ENCODE assay signal across 14 mouse cellular contexts in genomic region chr8:79081955-79082354, GRCm38 (mm10). TPM values are rescaled to one million over a fixed set of nuclear protein-coding genes. Genes with fewer than 3 reads are reported as not detected.
DNase-seq lines count a peak whose midpoint lies in the region; ATAC-seq and TF ChIP-seq lines count a peak whose summit lies in the region.
"Had no signal": no experiment of that assay in that cellular context is flagged by ENCODE, and none has a peak within 500 bp of the region (broad histone marks: within the 10 kb centered on the region; RNA-seq: fewer than 3 reads in every experiment).

No protein-coding gene starts in this region.

- H3K4me3 ChIP-seq in heart, postnatal 0 days (ENCODE audit: low read depth, low read length) = no peak overlapping the region
- H3K4me3 ChIP-seq in midbrain, embryonic 11.5 days (ENCODE audit: low read depth, low read length) = no peak overlapping the region
- no peak overlapping the region for H3K4me3 ChIP-seq in midbrain, embryonic 13.5 days (replicated peaks)
- H3K4me3 ChIP-seq in hindbrain, postnatal 0 days (ENCODE audit: low read length) = no peak overlapping the region
- H3K4me3 ChIP-seq in neural tube, embryonic 13.5 days = no peak overlapping the region
- H3K4me3 ChIP-seq: kidney, embryonic 15.5 days; liver, embryonic 13.5 days had no signal

- peaks cover 13% of the 10 kb centered on the region for H3K36me3 ChIP-seq in heart, postnatal 0 days (replicated peaks; ENCODE audit: control insufficient read depth, insufficient read depth, low read length)
- H3K36me3 ChIP-seq in midbrain, embryonic 11.5 days (ENCODE audit: control insufficient read depth, insufficient read depth, low read length) = peaks cover 4% of the 10 kb centered on the region
- H3K36me3 ChIP-seq in midbrain, embryonic 13.5 days = peaks cover 21% of the 10 kb centered on the region
- H3K36me3 ChIP-seq in hindbrain, postnatal 0 days (ENCODE audit: insufficient read depth, low read length) = no peaks in the 10 kb centered on the region
- peaks cover 17% of the 10 kb centered on the region for H3K36me3 ChIP-seq in neural tube, embryonic 13.5 days
- H3K36me3 ChIP-seq: liver, embryonic 13.5 days had no signal

- peak; percentile 30 for DNase-seq in heart, postnatal 0 days (ENCODE audit: low spot score)
- no peak for DNase-seq in heart, postnatal 25 days (ENCODE audit: low spot score)
- DNase-seq in midbrain, embryonic 11.5 days (ENCODE audit: low spot score, missing footprints) = peak; percentile 66
- DNase-seq in hindbrain, postnatal 0 days (ENCODE audit: low spot score) = peak; percentile 64
- DNase-seq in embryo, embryonic 9.5 days (ENCODE audit: extremely low spot score) = no peak
- DNase-seq: adrenal gland, postnatal 25 days; cerebellum, adult 11-12 months; heart, adult 18-20 months; liver, embryonic 13.5 days; spleen, adult 18-20 months; thymus, postnatal 25 days had no signal

- peaks cover 43% of the 10 kb centered on the region for H3K4me1 ChIP-seq in heart, postnatal 0 days (ENCODE audit: control insufficient read depth, insufficient read depth)
- peaks cover 15% of the 10 kb centered on the region for H3K4me1 ChIP-seq in midbrain, embryonic 11.5 days (ENCODE audit: control insufficient read depth, insufficient read depth, low read length)
- H3K4me1 ChIP-seq in midbrain, embryonic 13.5 days (replicated peaks) = peaks cover 37% of the 10 kb centered on the region
- peaks cover 23% of the 10 kb centered on the region; the same call in 1 of the 2 replicates for H3K4me1 ChIP-seq in hindbrain, postnatal 0 days (ENCODE audit: insufficient read depth, low read length)
- H3K4me1 ChIP-seq in neural tube, embryonic 13.5 days (replicated peaks) = peaks cover 60% of the 10 kb centered on the region

- H3K9me3 ChIP-seq in heart, postnatal 0 days (replicated peaks; ENCODE audit: control insufficient read depth, low read length) = no peaks in the 10 kb centered on the region
- H3K9me3 ChIP-seq in midbrain, embryonic 11.5 days (ENCODE audit: control insufficient read depth, low read length) = no peaks in the 10 kb centered on the region
- H3K9me3 ChIP-seq in midbrain, embryonic 13.5 days = no peaks in the 10 kb centered on the region
- no peaks in the 10 kb centered on the region for H3K9me3 ChIP-seq in hindbrain, postnatal 0 days (ENCODE audit: low read length)
- no peaks in the 10 kb centered on the region for H3K9me3 ChIP-seq in neural tube, embryonic 13.5 days
- H3K9me3 ChIP-seq: kidney, embryonic 15.5 days; liver, embryonic 13.5 days had no signal

- H3K9ac ChIP-seq in heart, postnatal 0 days (replicated peaks; ENCODE audit: low read depth, low read length) = no peak overlapping the region
- no peak overlapping the region for H3K9ac ChIP-seq in midbrain, embryonic 11.5 days (ENCODE audit: low read length)
- H3K9ac ChIP-seq in midbrain, embryonic 13.5 days (replicated peaks) = no peak overlapping the region
- H3K9ac ChIP-seq in hindbrain, postnatal 0 days (replicated peaks; ENCODE audit: low read length) = no peak overlapping the region
- no peak overlapping the region for H3K9ac ChIP-seq in neural tube, embryonic 13.5 days
- H3K9ac ChIP-seq: kidney, embryonic 15.5 days; liver, embryonic 13.5 days had no signal

- 55% methylated on average over 10 of the region's 10 CpGs for WGBS in heart, postnatal 0 days
- WGBS in midbrain, embryonic 11.5 days = 90% methylated on average over 10 of the region's 10 CpGs
- WGBS in midbrain, embryonic 13.5 days = 70% methylated on average over 10 of the region's 10 CpGs
- 57% methylated on average over 10 of the region's 10 CpGs for WGBS in hindbrain, postnatal 0 days
- WGBS in neural tube, embryonic 13.5 days = 76% methylated on average over 10 of the region's 10 CpGs

- H3K27ac ChIP-seq in heart, postnatal 0 days (ENCODE audit: low read depth) = no peak overlapping the region
- H3K27ac ChIP-seq in midbrain, embryonic 11.5 days (ENCODE audit: low read depth, low read length) = no peak overlapping the region
- no peak overlapping the region for H3K27ac ChIP-seq in midbrain, embryonic 13.5 days
- peak overlapping the region; percentile 51; the same call in 1 of the 2 replicates for H3K27ac ChIP-seq in hindbrain, postnatal 0 days
- H3K27ac ChIP-seq in neural tube, embryonic 13.5 days (replicated peaks) = no peak overlapping the region
- H3K27ac ChIP-seq: kidney, embryonic 15.5 days; liver, embryonic 13.5 days had no signal

- no peak overlapping the region for H3K4me2 ChIP-seq in heart, postnatal 0 days (ENCODE audit: low read depth, low read length)
- no peak overlapping the region for H3K4me2 ChIP-seq in midbrain, embryonic 11.5 days
- H3K4me2 ChIP-seq in midbrain, embryonic 13.5 days (replicated peaks) = no peak overlapping the region
- no peak overlapping the region for H3K4me2 ChIP-seq in hindbrain, postnatal 0 days (ENCODE audit: low read depth, low read length)
- no peak overlapping the region for H3K4me2 ChIP-seq in neural tube, embryonic 13.5 days
- H3K4me2 ChIP-seq: kidney, embryonic 15.5 days; liver, embryonic 13.5 days had no signal

- no peak for TF ChIP-seq CTCF in heart, postnatal 0 days (IDR thresholded peaks at IDR 0.05; ENCODE audit: low read depth)
- no peak for TF ChIP-seq CTCF in hindbrain, postnatal 0 days (IDR thresholded peaks at IDR 0.05; ENCODE audit: low read depth)

- no peak for ATAC-seq in heart, postnatal 0 days (ENCODE audit: insufficient read depth, low read depth)
- ATAC-seq in midbrain, embryonic 11.5 days (ENCODE audit: low FRiP score) = no peak
- ATAC-seq in midbrain, embryonic 13.5 days = no peak
- ATAC-seq in hindbrain, postnatal 0 days = peak; percentile 64
- peak; percentile 12; the same call in 1 of the 2 replicates for ATAC-seq in neural tube, embryonic 13.5 days (ENCODE audit: low read depth)

- no peaks in the 10 kb centered on the region for H3K27me3 ChIP-seq in heart, postnatal 0 days (ENCODE audit: control insufficient read depth, insufficient read depth, low read length)
- H3K27me3 ChIP-seq in midbrain, embryonic 11.5 days (ENCODE audit: control insufficient read depth, insufficient read depth, low read length) = no peaks in the 10 kb centered on the region
- no peaks in the 10 kb centered on the region for H3K27me3 ChIP-seq in midbrain, embryonic 13.5 days
- no peaks in the 10 kb centered on the region for H3K27me3 ChIP-seq in hindbrain, postnatal 0 days (ENCODE audit: insufficient read depth, low read length)
- H3K27me3 ChIP-seq in neural tube, embryonic 13.5 days = no peaks in the 10 kb centered on the region
- H3K27me3 ChIP-seq: kidney, embryonic 15.5 days; liver, embryonic 13.5 days had no signal

- no peak for TF ChIP-seq EP300 in heart, postnatal 0 days (IDR thresholded peaks at IDR 0.05; ENCODE audit: low read depth)

- intact Hi-C loops in heart, postnatal 25 days (cut with DNase I) = no loop called here

RNA-seq across cellular contexts. Expression of gene Zfp827, which starts 53.7 kb away (rescaled TPM):
- total RNA-seq in heart, postnatal 0 days (2014; rRNA removed; ENCODE audit: low replicate concordance) = 22.7 and 25.2 TPM in 2 replicates
- polyA plus RNA-seq in heart, postnatal 0 days (2015; fragmentation: Nextera tagmentation; extraction: Ambion mirVana) = 4.2 and 4.8 TPM in 2 replicates
- total RNA-seq in heart, postnatal 25 days (2021) = 10 to 100 TPM; 13.2 to 13.6 TPM
- 9.5 TPM in 2 replicates for polyA plus RNA-seq in midbrain, embryonic 11.5 days (2014; fragmentation: Nextera tagmentation; extraction: Ambion mirVana)
- polyA plus RNA-seq in midbrain, embryonic 13.5 days (2015; fragmentation: Nextera tagmentation; extraction: Ambion mirVana) = 14.4 and 14.6 TPM in 2 replicates
- 33.0 and 39.6 TPM in 2 replicates for total RNA-seq in hindbrain, postnatal 0 days (2014; rRNA removed)
- 6.2 and 6.8 TPM in 2 replicates for polyA plus RNA-seq in hindbrain, postnatal 0 days (2015; fragmentation: Nextera tagmentation; extraction: Ambion mirVana)
- polyA plus RNA-seq in neural tube, embryonic 13.5 days (2015; fragmentation: Nextera tagmentation; extraction: Ambion mirVana) = 11.0 and 13.0 TPM in 2 replicates

Comparison
In these comparisons a context has a peak if more than half of its experiments do, and no peak if none do; other contexts are left out.
1. DNase-seq: peak in heart, postnatal 0 days (single experiment), midbrain, embryonic 11.5 days (single experiment) and hindbrain, postnatal 0 days (single experiment); none in heart, postnatal 25 days (single experiment) and embryo, embryonic 9.5 days (single experiment).
2. ATAC-seq: peak in hindbrain, postnatal 0 days (single experiment) and neural tube, embryonic 13.5 days (single experiment); none in heart, postnatal 0 days (single experiment), midbrain, embryonic 11.5 days (single experiment) and midbrain, embryonic 13.5 days (single experiment).